Mouse (Mus musculus) ES-E14 (cell line): ENCODE results near the gene Cwf19l1. TPM values are rescaled to one million over a fixed set of nuclear protein-coding genes. Genes with fewer than 3 reads are reported as not detected.

Source experiments
- DNase-seq: peaks from one replicate; pipeline ENCODE4 v3.0.0-alpha.2; 2013; ENCODE audit warnings: low read depth, low spot score
- H3K27ac ChIP-seq: 2 replicates; pipeline ENCODE4 v1.5.1; 2012; ENCODE audit warnings: low read depth, mild to moderate bottlenecking, low read length, moderate library complexity, mixed read lengths; ENCODE audit not compliant: poor library complexity, insufficient read depth, severe bottlenecking
- H3K36me3 ChIP-seq: 2 replicates; pipeline ENCODE4 v1.6.1; 2012; ENCODE audit warnings: mild to moderate bottlenecking, low read length, moderate library complexity, mixed read lengths; ENCODE audit not compliant: control insufficient read depth, poor library complexity, insufficient read depth, severe bottlenecking
- H3K4me1 ChIP-seq, 2 experiments: fragments of 150-350 bp in 1 of 2; sonication (generic) in 1 of 2; 2 replicates each; pipeline ENCODE4 v1.6.1; 2012; ENCODE audit warnings: low read length in 2 of 2, mild to moderate bottlenecking in 1 of 2, mixed read lengths in 1 of 2; ENCODE audit not compliant: control insufficient read depth in 2 of 2, insufficient read depth in 2 of 2, poor library complexity in 1 of 2
- H3K4me3 ChIP-seq, 2 experiments: fragments of 150-350 bp in 1 of 2; sonication (generic) in 1 of 2; 2 replicates each; pipeline ENCODE4 v1.5.1; 2012; ENCODE audit warnings: low read length in 2 of 2, low read depth in 1 of 2, mild to moderate bottlenecking in 1 of 2, mixed read lengths in 1 of 2; ENCODE audit not compliant: insufficient read depth in 1 of 2, poor library complexity in 1 of 2, severe bottlenecking in 1 of 2
- H3K9ac ChIP-seq: 2 replicates; pipeline ENCODE4 v1.6.1; 2012; ENCODE audit warnings: low read depth, mild to moderate bottlenecking, low read length, mixed read lengths; ENCODE audit not compliant: poor library complexity, insufficient read depth, severe bottlenecking
- H3K9me3 ChIP-seq: fragments of 150-350 bp; sonication (generic); 2 replicates; pipeline ENCODE4 v1.6.1; 2012; ENCODE audit warnings: low read depth, mild to moderate bottlenecking, low read length; ENCODE audit not compliant: control insufficient read depth, insufficient read depth
- CHD2 ChIP-seq: IDR thresholded peaks from 2 replicates; pipeline ENCODE4 v1.6.1; 2014; ENCODE audit warnings: mild to moderate bottlenecking, low read depth, low read length, inconsistent platforms
- HCFC1 ChIP-seq: IDR thresholded peaks from 2 replicates; pipeline ENCODE4 v1.6.1; 2012; ENCODE audit warnings: low read length, inconsistent platforms, borderline replicate concordance; ENCODE audit not compliant: insufficient read depth
- MAFK ChIP-seq: IDR thresholded peaks from 2 replicates; pipeline ENCODE4 v1.6.1; 2014; ENCODE audit warnings: mild to moderate bottlenecking, low read depth, low read length, inconsistent platforms; ENCODE audit not compliant: insufficient read depth
- ZC3H11A ChIP-seq: IDR thresholded peaks from 2 replicates; pipeline ENCODE4 v1.6.1; 2012; ENCODE audit warnings: low read depth, mild to moderate bottlenecking, inconsistent platforms, low read length, borderline replicate concordance
- ZNF384 ChIP-seq: IDR thresholded peaks from 2 replicates; pipeline ENCODE4 v1.6.1; 2012; ENCODE audit warnings: low read depth, low read length, inconsistent platforms
- in situ Hi-C, 2 experiments: fragments of 600-800 bp; cut with MboI; formaldehyde crosslinking; loops; one replicate each; pipeline ENCODE4 v1.15.1; 2025; ENCODE audit warnings: low sequenced_read_pairs in 2 of 2, inconsistent platforms in 1 of 2; ENCODE audit not compliant: unreplicated experiment in 2 of 2
- total RNA-seq: library from RNA; depleted of rRNA; stranded (reverse); fragments of 300-350 nt; gene quantifications from 2 replicates; pipeline ENCODE4 v1.2.3, GENCODE M21; 2012

Cwf19l1 gene
- total RNA-seq, 1 experiment, result 18.6 TPM

GRCm38 (mm10) chr19:44103001-44103400, 32.7 kb downstream of the Cwf19l1 start:
- Histone ChIP-seq H3K9me3 (no peaks in the 10 kb centered on the region), H3K9ac (no peak overlapping the region)
- in situ Hi-C loops, result no loop called here

GRCm38 (mm10) chr19:44100840-44101239, 34.8 kb downstream of the Cwf19l1 start:
- H3K9me3 ChIP-seq, result no peaks in the 10 kb centered on the region
- no peak for TF ChIP-seq CHD2
- TF ChIP-seq ZNF384, result no peak
- TF ChIP-seq HCFC1, result no peak
- no peak for TF ChIP-seq MAFK
- no peaks in the 10 kb centered on the region for H3K4me1 ChIP-seq
- no peak for DNase-seq
- no peak overlapping the region for H3K9ac ChIP-seq
- H3K36me3 ChIP-seq, result peaks cover 9% of the 10 kb centered on the region; the same call in 1 of the 2 replicates
- H3K4me3 ChIP-seq, result no peak overlapping the region
- in situ Hi-C loops, result no loop called here
- H3K27ac ChIP-seq, result no peak overlapping the region

More at GRCm38 (mm10) chr19:44103001-44103400, 32.7 kb downstream of the Cwf19l1 start:
- Histone ChIP-seq H3K4me1 (0 out of 4 replicates have a peak, but pooled peaks cover 2% of the 10 kb centered on the region in 2 experiments), H3K27ac (no peak overlapping the region), H3K36me3 (peaks cover 7% of the 10 kb centered on the region; the same call in 1 of the 2 replicates), H3K4me3 (no peak overlapping the region)
- no peak for DNase-seq
- no peak for TF ChIP-seq ZC3H11A
- no peak for TF ChIP-seq HCFC1
- no peak for TF ChIP-seq MAFK
- TF ChIP-seq ZNF384, result no peak
- no peak for TF ChIP-seq CHD2

- H3K4me3 ChIP-seq, result no peak overlapping the region
- H3K9ac ChIP-seq, result no peak overlapping the region
- peaks cover 5% of the 10 kb centered on the region for H3K36me3 ChIP-seq
- H3K4me1 ChIP-seq, result no peaks in the 10 kb centered on the region
- no peaks in the 10 kb centered on the region for H3K9me3 ChIP-seq
- TF ChIP-seq HCFC1 (no peak), ZNF384 (no peak), MAFK (no peak), CHD2 (no peak), ZC3H11A (no peak)
- DNase-seq, result peak; percentile 28
- in situ Hi-C loops, result no loop called here
- H3K27ac ChIP-seq, result no peak overlapping the region
These were observed 49.4 kb downstream of the Cwf19l1 start for GRCm38 (mm10) chr19:44086278-44086677.

GRCm38 (mm10) chr19:44080920-44081319, 54.8 kb downstream of the Cwf19l1 start:
- no peaks in the 10 kb centered on the region for H3K4me1 ChIP-seq
- no peak for DNase-seq
- no peak for TF ChIP-seq ZC3H11A
- TF ChIP-seq HCFC1, result no peak
- TF ChIP-seq ZNF384, result no peak
- no peak for TF ChIP-seq MAFK
- no peak for TF ChIP-seq CHD2
- in situ Hi-C loops, result no loop called here
- no peak overlapping the region for H3K4me3 ChIP-seq
- peaks cover 20% of the 10 kb centered on the region for H3K36me3 ChIP-seq
- H3K27ac ChIP-seq, result no peak overlapping the region
- no peak overlapping the region for H3K9ac ChIP-seq
- H3K9me3 ChIP-seq, result no peaks in the 10 kb centered on the region

- H3K9me3 ChIP-seq, result no peaks in the 10 kb centered on the region
- H3K9ac ChIP-seq, result no peak overlapping the region
- DNase-seq, result no peak
- TF ChIP-seq MAFK (no peak), HCFC1 (no peak), ZC3H11A (no peak), CHD2 (no peak), ZNF384 (no peak)
- H3K4me3 ChIP-seq, result no peak overlapping the region
- H3K27ac ChIP-seq, result no peak overlapping the region
- in situ Hi-C loops, result no loop called here
- peaks cover 20% of the 10 kb centered on the region for H3K36me3 ChIP-seq
- H3K4me1 ChIP-seq, result no peaks in the 10 kb centered on the region
These were observed 55.7 kb downstream of the Cwf19l1 start for GRCm38 (mm10) chr19:44080023-44080422.
